8 mouse cellular contexts compared by ENCODE assay signal in genomic region chr10:93679191-93680007, GRCm38 (mm10). TPM values are rescaled to one million over a fixed set of nuclear protein-coding genes. Genes with fewer than 3 reads are reported as not detected.
DNase-seq lines count a peak whose midpoint lies in the region; ATAC-seq and TF ChIP-seq lines count a peak whose summit lies in the region.

No protein-coding gene starts in this region.

- H3K36me3 ChIP-seq in hindbrain, embryonic 12.5 days = 0 out of 2 replicates have a peak, but pooled peaks cover 8% of the 10 kb centered on the region
- no peaks in the 10 kb centered on the region for H3K36me3 ChIP-seq in liver, embryonic 15.5 days (replicated peaks)

- H3K4me2 ChIP-seq in hindbrain, embryonic 12.5 days (replicated peaks) = peak overlapping the region; percentile 42
- H3K4me2 ChIP-seq in liver, embryonic 15.5 days = peak overlapping the region; percentile 73

- intact Hi-C loops in gastrocnemius, adult 2 months (cut with DNase I) = no loop called here
- intact Hi-C loops in left cerebral cortex, postnatal 36 days (cut with DNase I) = no loop called here

- no peaks in the 10 kb centered on the region for H3K9me3 ChIP-seq in hindbrain, embryonic 12.5 days (replicated peaks)
- no peaks in the 10 kb centered on the region for H3K9me3 ChIP-seq in liver, embryonic 15.5 days (replicated peaks)

- WGBS in hindbrain, embryonic 12.5 days = 44% methylated on average over 19 of the region's 19 CpGs
- 15% methylated on average over 19 of the region's 19 CpGs for WGBS in liver, embryonic 15.5 days (ENCODE audit: insufficient replicate concordance)
- WGBS in olfactory bulb, adult 2 months = 28% methylated on average over 19 of the region's 19 CpGs

- H3K4me1 ChIP-seq in hindbrain, embryonic 12.5 days = peaks cover 17% of the 10 kb centered on the region
- peaks cover 67% of the 10 kb centered on the region for H3K4me1 ChIP-seq in liver, embryonic 15.5 days (replicated peaks)
- H3K4me1 ChIP-seq in olfactory bulb, adult 2 months (ENCODE audit: control insufficient read depth, insufficient read depth, low read length) = peaks cover 13% of the 10 kb centered on the region

- H3K4me3 ChIP-seq in gastrocnemius, adult 2 months = peak overlapping the region; percentile 68
- H3K4me3 ChIP-seq in hindbrain, embryonic 12.5 days = no peak overlapping the region
- peak overlapping the region; percentile 34 for H3K4me3 ChIP-seq in liver, embryonic 15.5 days (replicated peaks)
- H3K4me3 ChIP-seq in olfactory bulb, adult 2 months (ENCODE audit: insufficient read depth, low read depth, low read length) = no peak overlapping the region

- peak; percentile 52 for DNase-seq in gastrocnemius, adult 18-20 months (ENCODE audit: low spot score)
- no peak for DNase-seq in gastrocnemius, postnatal 4 days (ENCODE audit: low spot score in 2 of 2)
- DNase-seq in gastrocnemius, adult 2 months = peak; percentile 73
- no peak for DNase-seq in left cerebral cortex, postnatal 36 days (ENCODE audit: low spot score in 2 of 2)
- no peak for DNase-seq in right cerebral cortex, adult 2 months (ENCODE audit: low spot score in 2 of 2)

- no peak overlapping the region for H3K9ac ChIP-seq in hindbrain, embryonic 12.5 days
- H3K9ac ChIP-seq in liver, embryonic 15.5 days = peak overlapping the region; percentile 47

- H3K27me3 ChIP-seq in hindbrain, embryonic 12.5 days = no peaks in the 10 kb centered on the region
- H3K27me3 ChIP-seq in liver, embryonic 15.5 days = no peaks in the 10 kb centered on the region

- peak overlapping the region; percentile 87 for H3K27ac ChIP-seq in gastrocnemius, adult 2 months
- H3K27ac ChIP-seq in hindbrain, embryonic 12.5 days = no peak overlapping the region
- H3K27ac ChIP-seq in liver, embryonic 15.5 days (replicated peaks) = peak overlapping the region; percentile 85
- 0 out of 2 replicates have a peak overlapping the region, but pooled peaks have one; percentile 13 for H3K27ac ChIP-seq in olfactory bulb, adult 2 months (ENCODE audit: insufficient read depth, low read depth, low read length)

- no peak for TF ChIP-seq POLR2A in olfactory bulb, adult 2 months (IDR thresholded peaks at IDR 0.05; ENCODE audit: insufficient read depth, low read depth, low read length)

- TF ChIP-seq CTCF in gastrocnemius, adult 2 months (IDR thresholded peaks at IDR 0.05) = no peak
- TF ChIP-seq CTCF in olfactory bulb, adult 2 months (IDR thresholded peaks at IDR 0.05; ENCODE audit: insufficient read depth, low read depth, low read length) = no peak

- ATAC-seq in hindbrain, embryonic 12.5 days (ENCODE audit: low FRiP score) = peak; percentile 71
- ATAC-seq in liver, embryonic 15.5 days (ENCODE audit: insufficient read depth) = peak; percentile 93

RNA-seq across cellular contexts. Expression of gene Ntn4, which starts 38.9 kb away (rescaled TPM):
- 10 to 100 TPM in 1 of 2 experiments, 1 to 10 TPM in 1; 9.5 to 13.4 TPM for total RNA-seq in gastrocnemius, adult 18-20 months (2021)
- total RNA-seq in gastrocnemius, postnatal 4 days (2021) = 10 to 100 TPM; 11.0 to 11.9 TPM
- total RNA-seq in gastrocnemius, adult 2 months (2021) = 10 to 100 TPM in 1 of 2 experiments, 1 to 10 TPM in 1; 6.7 to 14.8 TPM
- polyA plus RNA-seq in hindbrain, embryonic 12.5 days (2016; fragmentation: Nextera tagmentation; extraction: Ambion mirVana) = 3.2 and 3.4 TPM in 2 replicates
- 0.07 and 0.09 TPM in 2 replicates for polyA plus RNA-seq in liver, embryonic 15.5 days (2015; fragmentation: Nextera tagmentation; extraction: Ambion mirVana)
- polyA plus RNA-seq in olfactory bulb, adult 2 months (2012; ENCODE audit: insufficient read depth, insufficient read length, low replicate concordance, missing spikeins) = not detected in 2 replicates
- 10 to 100 TPM in 1 of 2 experiments, 1 to 10 TPM in 1; 9.6 to 13.2 TPM for total RNA-seq in left cerebral cortex, postnatal 36 days (2021)

Comparison
In these comparisons a context has a peak if more than half of its experiments do, and no peak if none do; other contexts are left out.
1. DNase-seq: peak in gastrocnemius, adult 18-20 months (single experiment) and gastrocnemius, adult 2 months (single experiment); none in gastrocnemius, postnatal 4 days (0 of 2), left cerebral cortex, postnatal 36 days (0 of 2) and right cerebral cortex, adult 2 months (0 of 2).
2. H3K4me3 ChIP-seq: peak in gastrocnemius, adult 2 months (single experiment) and liver, embryonic 15.5 days (single experiment); none in hindbrain, embryonic 12.5 days (single experiment) and olfactory bulb, adult 2 months (single experiment).